Mouse (Mus musculus): ENCODE results near the gene Dnah17. TPM values are rescaled to one million over a fixed set of nuclear protein-coding genes. Genes with fewer than 3 reads are reported as not detected.
A peak's percentile ranks its signal among the peaks of the same experiment; 100 is the strongest.

Gene Dnah17
- total RNA-seq, 2 experiments from 2014 or later: 0.05 to 0.10 TPM

- DNase-seq (ENCODE audit: low spot score in 2 of 2): no peak
Measured at GRCm38 (mm10) chr11:118091002-118091670, 39.3 kb downstream of the Dnah17 start.

- DNase-seq (ENCODE audit: low spot score in 2 of 2): no peak
Measured at GRCm38 (mm10) chr11:118088896-118089295, 41.5 kb downstream of the Dnah17 start.

- DNase-seq (ENCODE audit: low spot score in 2 of 2): no peak
Measured at GRCm38 (mm10) chr11:118085961-118086360, 44.5 kb downstream of the Dnah17 start.

GRCm38 (mm10) chr11:118085176-118085575 is 45.3 kb downstream of the Dnah17 start:
- DNase-seq (ENCODE audit: low spot score in 2 of 2): no peak

- DNase-seq (ENCODE audit: low spot score in 2 of 2): no peak
Measured at GRCm38 (mm10) chr11:118084266-118084665, 46.2 kb downstream of the Dnah17 start.

GRCm38 (mm10) chr11:118083811-118084210 is 46.6 kb downstream of the Dnah17 start:
- peak; percentile 59 to 77 for DNase-seq (ENCODE audit: low spot score in 2 of 2)

GRCm38 (mm10) chr11:118082294-118082693 is 48.1 kb downstream of the Dnah17 start:
- no peak for DNase-seq (ENCODE audit: low spot score in 2 of 2)

DNA sequence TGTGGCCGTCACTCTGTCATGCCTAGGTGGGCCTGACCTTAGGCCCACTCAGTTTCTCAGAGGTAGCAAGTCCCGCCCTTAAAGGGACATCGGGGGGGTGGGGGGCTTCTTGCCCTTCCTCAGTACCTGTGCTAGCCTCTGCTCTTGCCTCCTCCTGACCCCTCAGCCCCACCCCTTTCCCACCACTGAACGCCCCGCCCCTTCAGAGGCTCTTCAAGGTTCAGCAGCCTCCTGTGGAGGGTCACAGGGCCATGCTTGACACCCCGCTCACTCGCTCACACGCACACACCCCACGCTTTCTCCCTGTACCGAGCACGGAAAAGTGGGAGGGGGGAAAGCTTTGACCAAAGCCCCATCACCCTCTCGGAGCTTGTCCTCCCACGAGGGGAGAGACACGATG is 50.7 kb downstream of the Dnah17 start:
- no peak for DNase-seq (ENCODE audit: low spot score in 2 of 2)

DNA sequence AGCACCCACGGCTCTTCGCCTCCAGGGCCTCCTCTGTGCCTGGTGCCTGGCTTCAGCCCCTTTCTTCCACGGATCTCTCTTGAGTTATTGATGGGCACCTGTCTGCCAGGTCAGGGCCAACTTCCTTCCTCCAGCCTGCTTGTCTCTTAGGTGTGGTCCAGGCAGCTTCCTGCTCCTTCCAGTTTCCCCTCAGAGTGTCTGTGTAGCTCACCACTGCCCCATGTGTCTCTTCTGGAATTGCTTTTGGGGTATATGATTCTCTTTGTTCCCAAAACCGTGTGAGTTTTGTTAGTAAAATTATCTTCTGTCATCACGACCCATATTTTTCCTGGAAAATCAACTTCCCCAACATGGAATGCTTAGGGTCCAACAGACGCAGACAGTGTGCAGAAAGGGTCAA is 53.5 kb downstream of the Dnah17 start:
- DNase-seq (ENCODE audit: low spot score in 2 of 2): no peak

DNA sequence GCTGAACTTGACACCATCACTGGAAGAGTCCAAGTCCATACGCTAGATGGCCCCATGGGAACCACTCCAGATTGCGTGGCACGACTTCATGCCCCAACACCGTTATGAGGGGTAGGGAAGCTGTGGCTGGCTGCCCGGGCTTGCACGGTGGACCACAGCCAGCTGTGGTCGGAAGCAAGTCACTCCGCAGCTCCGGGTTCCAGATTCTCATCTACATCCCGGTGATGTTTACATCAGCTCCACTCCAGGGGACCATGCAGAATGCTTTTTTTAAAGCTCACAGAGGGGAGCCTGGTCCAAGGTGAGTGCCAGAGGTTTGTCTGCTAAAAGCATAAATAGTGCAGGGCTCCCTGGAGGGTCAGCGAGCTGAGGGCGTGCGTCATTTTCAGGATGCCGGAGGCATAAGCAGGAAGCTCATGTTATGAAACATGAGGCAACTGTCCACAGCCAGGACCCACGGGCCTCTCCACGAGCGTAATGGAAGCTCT is 55.4 kb downstream of the Dnah17 start:
- no peak for DNase-seq (ENCODE audit: low spot score in 2 of 2)

GRCm38 (mm10) chr11:118071227-118071912 is 59.1 kb downstream of the Dnah17 start:
- no peak for DNase-seq (ENCODE audit: low spot score in 2 of 2)

GRCm38 (mm10) chr11:118068812-118069332 is 61.6 kb downstream of the Dnah17 start:
- no peak for DNase-seq (ENCODE audit: low spot score in 2 of 2)

- no peak for DNase-seq (ENCODE audit: low spot score in 2 of 2)
Measured at GRCm38 (mm10) chr11:118067588-118067987, 62.8 kb downstream of the Dnah17 start.

DNA sequence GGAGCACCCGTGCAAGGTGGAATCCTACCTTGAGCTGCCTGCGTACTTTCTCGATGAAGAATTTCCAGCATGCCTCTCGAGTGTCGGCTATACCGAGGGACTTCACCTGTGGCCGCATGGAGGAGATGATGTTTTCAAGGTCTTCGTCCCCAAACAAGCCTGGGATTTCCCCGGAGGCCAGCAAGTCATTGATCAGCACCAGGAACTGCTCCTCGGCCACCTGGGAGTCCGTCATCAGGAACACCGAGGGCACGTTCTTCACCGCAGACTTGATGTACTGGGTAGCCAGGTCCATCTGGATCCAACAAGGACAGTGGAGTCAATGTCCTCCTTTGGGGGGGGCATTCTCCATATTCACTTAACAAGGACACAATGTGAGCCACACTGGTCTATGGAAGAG is 70.4 kb downstream of the Dnah17 start:
- no peak for DNase-seq (ENCODE audit: low spot score in 2 of 2)

DNA sequence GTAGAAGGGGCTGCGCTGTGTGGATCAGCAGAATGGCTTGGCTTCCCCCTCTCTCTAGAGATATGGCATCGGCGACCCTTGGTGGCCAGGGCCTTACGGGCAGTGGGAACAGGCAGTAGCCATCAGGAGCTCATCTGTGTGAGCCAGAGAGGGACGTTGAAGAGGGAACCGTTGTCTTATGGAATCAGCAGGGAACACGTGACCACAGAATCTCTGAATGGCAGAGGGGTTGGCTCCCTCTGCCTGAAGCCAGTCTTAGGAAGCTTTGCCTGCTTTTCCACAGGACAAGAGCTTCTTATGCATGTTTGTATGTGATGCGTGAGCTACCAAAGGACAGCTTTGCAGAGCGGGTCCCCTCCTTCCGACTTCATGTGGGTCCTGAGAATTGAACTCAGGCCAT is 71.6 kb downstream of the Dnah17 start:
- no peak for DNase-seq (ENCODE audit: low spot score in 2 of 2)

- no peak for DNase-seq (ENCODE audit: low spot score in 2 of 2)
Measured at GRCm38 (mm10) chr11:118058367-118058766, 72.1 kb downstream of the Dnah17 start.

- no peak for DNase-seq (ENCODE audit: low spot score in 2 of 2)
Measured at GRCm38 (mm10) chr11:118050174-118050573, 80.3 kb downstream of the Dnah17 start.

- DNase-seq (ENCODE audit: low spot score in 2 of 2): no peak
Measured at GRCm38 (mm10) chr11:118049641-118050040, 80.8 kb downstream of the Dnah17 start.

DNA sequence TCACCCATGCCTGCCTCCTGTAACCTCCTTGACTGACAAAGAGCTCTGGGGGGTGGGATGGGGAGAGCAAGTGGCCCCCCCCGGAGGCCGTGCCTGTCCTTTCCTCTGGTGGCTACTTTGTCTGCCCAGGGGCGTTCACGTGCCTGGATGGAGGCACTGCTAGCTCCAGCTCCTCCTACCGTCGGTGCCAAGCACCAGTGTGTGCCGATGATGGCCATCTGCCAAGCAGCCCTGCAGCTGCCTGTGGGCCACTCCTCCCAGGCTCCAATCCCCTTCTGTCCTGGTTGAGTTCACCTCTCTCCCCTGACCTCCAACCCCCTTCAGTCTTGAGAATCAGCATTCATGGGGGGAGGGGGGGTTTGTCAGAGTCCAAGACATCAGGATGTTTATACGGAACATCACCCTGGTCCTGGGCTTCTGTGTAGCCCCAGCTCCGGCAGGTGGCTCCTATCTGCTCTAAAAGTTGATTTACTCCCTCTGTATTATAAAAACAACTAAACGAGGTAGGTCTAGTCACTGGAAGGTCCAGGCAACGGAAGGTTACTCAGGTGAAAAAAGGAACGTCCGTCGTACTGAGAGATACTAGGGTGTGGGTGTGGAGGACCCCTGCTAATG is 87.0 kb downstream of the Dnah17 start:
- peak; percentile 50 to 63 for DNase-seq (ENCODE audit: low spot score in 2 of 2)

DNA sequence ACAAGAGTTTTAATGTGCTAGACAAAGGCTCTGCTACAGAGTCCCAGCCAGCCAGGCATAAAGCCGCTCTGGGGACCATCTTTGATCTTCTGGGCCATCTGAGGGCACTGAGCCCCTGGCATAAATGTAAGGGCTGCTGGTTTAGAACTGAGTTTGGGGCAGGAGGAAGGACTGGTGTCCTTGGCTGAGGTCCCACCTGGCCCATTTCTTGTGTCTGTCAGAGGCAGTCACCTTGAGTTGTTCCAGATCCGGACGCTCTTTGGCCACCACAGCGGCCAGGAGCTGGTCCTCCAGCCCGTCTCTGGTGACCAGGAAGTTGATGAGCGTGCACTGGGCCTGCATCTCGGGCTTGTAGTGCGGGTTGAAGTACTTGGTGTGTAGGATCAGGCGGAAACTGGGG is 87.6 kb downstream of the Dnah17 start:
- no peak for DNase-seq (ENCODE audit: low spot score in 2 of 2)

GRCm38 (mm10) chr11:118035068-118035467 is 95.4 kb downstream of the Dnah17 start:
- DNase-seq (ENCODE audit: low spot score in 2 of 2): no peak

DNA sequence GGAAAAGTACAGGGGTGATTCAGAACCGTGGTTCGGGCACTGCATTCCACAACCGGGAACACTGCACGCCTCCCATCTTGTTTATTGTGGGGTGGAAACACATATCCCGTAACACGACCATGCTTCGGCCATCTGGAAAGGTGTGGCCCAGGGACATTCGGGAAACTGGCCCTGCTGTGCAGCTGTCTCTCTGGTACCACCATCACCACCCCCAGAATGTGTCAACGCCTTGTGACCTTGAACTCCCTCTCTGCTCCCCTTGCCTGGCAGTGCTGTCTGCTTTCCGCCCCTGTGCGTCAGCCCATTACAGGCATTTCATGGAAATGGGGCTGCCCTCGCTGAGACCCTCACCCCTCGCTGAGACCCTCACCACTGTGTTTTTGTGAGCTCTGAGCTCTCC is 96.0 kb downstream of the Dnah17 start:
- no peak for DNase-seq (ENCODE audit: low spot score in 2 of 2)

Measured in gastrocnemius, postnatal 4 days (tissue).